Mouse (Mus musculus) spleen, postnatal 14 days (tissue): ENCODE data around the gene Lin54.
"Not testable (repeated sequence)": the region's sequence is repeated elsewhere in the genome, so short reads cannot be mapped to it uniquely, and the experiment has no call there.

Experiments
- DNase-seq, 2 experiments: peaks; one replicate each; pipeline ENCODE4 v3.0.0; 2021 to 2022; ENCODE audit warnings: low spot score in 2 of 2

The Lin54 gene

DNA sequence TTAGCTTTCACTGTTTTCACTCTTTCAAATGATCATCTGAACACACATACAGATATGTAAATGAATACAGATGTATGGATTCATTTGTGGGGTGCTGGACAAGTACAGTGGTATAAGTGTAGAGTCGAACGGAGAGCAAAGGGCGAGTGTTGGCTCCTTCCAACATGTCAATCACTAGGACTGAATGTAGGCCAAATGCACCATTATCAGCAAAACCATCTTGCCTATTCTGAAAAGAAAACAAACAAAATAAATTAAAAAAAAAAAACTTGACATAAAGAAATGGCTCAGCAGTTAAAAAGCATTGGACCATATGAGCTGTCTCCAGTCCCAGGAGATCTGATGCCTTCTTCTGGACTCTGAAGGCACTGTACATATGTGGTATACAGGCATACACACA, 12.2 kb downstream of the Lin54 start:
- DNase-seq, result no peak

- DNase-seq, result no peak
Measured at GRCm38 (mm10) chr5:100487120-100487519, 13.3 kb downstream of the Lin54 start.

GRCm38 (mm10) chr5:100483569-100483968, 16.9 kb downstream of the Lin54 start:
- DNase-seq, result no peak

DNA sequence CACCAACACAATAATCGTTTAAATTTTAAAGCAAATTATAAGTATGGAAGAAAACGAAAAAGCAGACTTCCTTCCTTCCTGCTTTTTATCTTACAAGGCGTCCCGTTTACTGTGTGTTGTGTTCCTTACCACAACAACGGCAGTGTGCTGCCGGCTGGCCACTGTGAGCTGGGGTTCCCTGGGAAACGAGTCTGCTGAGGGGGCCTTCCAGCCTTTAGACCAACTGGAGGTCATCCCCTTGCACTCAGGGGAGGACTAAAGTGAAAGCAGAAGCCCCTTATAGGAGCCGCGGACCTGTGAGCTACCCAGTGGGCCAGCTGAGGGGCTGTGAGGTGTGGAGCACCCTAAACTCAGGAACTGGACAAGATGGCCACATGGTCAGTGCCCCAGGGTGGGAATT, 22.8 kb downstream of the Lin54 start:
- no peak for DNase-seq

DNA sequence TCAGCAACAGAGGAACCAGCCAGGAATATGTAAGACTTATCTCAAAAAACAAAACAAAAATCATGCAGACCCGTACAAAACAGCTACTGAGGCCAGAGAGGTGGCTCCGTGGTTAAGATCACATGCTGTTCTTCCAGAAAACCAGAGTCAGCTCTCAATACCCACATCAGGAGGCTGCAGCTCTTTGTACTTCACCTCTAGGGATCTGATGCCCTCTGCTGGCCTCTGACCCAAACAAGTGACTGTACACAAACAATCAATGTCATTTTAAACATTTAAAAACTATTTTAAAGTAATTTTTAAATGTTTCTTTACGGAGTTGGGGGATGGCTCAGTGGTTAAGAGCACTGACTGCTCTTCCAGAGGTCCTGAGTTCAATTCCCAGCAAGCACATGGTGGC, 24.1 kb downstream of the Lin54 start:
- DNase-seq, result no peak

- no peak for DNase-seq
Measured at GRCm38 (mm10) chr5:100467336-100467735, 33.1 kb downstream of the Lin54 start.

GRCm38 (mm10) chr5:100466624-100467023, 33.8 kb downstream of the Lin54 start:
- DNase-seq, result no peak

DNA sequence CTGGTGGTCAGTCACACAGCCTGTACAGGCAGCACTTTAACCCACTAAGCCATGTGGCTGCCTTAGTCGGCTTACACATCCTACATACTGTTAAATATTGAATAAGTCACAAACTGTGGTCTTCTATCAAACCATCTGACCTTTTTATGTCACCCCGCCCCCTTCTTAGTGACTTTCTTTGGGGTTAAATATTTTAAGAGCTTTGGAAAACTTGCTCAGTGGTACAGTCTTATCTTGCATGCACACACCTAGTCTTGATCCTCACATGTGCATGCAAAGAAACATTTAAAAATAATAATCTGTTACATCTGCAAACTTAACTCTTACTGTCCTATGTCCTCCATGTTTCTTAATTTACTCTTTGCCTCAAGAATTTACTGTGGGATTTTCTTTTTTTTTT, 38.1 kb downstream of the Lin54 start:
- DNase-seq, result no peak

DNA sequence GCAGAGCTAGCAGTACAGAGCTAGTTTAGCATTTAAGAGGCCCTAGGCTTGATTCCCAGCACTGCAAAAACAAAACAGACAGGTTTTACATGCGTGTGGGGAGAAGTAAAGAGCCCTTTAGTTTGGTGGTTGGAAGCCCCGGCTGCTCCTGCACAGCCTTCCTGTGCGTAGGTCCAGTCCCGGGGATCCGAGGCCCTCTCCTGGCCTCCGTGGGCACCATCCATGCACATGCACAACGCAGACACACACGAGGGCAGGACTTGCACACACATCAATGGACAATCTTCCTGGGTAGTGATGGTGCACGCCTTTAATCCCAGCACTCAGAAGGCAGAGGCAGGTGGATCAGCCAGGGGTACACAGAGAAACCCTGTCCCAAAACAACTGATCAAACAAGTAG, 38.9 kb downstream of the Lin54 start:
- no peak for DNase-seq

DNA sequence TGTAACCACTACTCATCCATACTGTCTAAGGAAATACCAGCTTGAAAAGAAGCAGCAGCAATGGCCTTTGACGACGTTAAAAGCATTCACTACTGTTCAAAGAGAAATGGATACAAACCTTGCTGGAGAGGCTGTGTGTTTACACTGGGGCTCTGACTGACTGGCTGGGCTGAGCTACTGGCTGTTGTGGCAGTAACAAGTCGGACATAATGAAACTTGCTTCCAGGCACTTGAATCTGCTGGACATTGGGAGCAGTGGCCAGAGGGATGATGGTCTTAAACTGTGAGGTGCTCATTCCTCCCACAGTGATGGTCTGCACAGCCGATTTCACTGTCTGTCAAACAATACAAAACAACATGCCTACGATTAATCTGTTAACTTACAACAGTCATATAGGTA, 41.0 kb downstream of the Lin54 start:
- no peak for DNase-seq

DNA sequence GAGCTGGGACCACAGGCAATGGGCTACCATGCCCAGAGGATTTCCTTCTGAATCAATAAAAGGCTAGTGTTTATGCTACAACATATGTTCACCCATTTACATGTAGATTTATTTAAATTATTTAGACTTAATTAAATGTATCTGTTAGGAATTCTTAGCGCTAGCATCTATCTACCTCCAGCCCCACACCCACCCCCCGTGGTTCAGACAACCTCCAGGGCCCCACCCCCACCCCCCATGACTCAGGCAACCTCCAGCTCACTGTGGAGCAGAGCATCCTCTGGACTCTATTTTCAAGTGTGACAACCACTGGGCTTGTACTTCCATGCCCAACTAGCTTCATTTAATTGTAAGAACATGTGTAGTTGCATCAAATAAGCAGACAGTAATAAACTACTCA, 48.6 kb downstream of the Lin54 start:
- no peak for DNase-seq

- no peak for DNase-seq
Measured at GRCm38 (mm10) chr5:100438796-100439195, 61.6 kb downstream of the Lin54 start.

DNA sequence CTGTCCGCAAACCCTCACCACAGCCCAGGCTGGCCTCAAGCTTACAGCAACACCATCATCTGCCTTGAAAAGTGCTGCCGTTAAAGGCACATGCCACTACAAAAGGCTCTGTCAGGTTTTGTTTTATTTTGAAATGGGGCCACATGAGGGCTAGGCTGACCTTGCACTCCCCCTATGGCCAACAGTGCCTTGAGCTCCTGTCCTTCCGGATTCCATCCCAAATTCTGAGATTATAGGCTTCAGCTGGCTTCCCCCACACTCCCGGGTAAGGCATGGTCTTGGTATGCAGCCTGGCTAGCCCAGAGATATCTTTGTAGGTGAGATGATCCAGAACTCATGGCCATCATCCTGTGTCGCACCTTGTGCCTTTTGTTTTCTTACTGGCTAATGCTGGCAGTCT, 62.5 kb downstream of the Lin54 start:
- DNase-seq, result no peak

DNA sequence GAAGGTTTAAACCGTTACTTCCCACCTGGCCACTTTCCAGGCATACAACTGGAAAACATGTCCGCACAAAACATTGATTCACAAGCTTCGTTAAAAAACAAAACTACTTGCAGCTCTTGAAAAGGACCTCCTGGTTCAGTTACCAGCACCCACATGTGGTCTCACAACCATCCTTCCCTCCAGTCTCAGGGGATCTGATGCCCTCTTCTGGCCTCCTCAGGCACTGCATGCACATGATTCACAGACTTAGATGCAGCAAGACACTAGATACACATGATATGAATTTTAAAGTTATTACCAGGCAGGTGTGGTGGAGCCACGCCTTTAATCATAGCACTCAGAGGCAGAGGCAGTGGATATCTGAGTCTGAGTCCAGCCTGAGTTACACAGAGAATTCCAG, 63.4 kb downstream of the Lin54 start:
- DNase-seq, result no peak

DNA sequence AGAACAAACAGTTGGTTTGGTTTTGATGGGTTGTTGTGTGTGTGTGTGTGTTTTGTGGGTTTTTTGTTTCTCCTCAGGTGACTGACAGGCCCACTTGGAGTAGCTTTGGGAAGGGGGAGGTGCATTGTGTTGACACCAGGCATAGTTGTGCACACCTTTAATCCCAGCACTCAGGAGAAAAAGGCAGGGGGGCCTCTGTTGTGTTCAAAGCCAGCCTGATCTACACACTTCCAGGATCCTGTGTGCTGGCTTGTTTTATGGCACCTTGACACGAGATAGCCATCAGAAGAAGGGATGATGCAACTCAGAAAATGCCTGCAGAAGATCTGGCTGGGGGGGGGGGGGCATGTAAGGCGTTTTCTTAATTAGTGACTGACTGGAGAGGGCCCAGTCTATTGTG, 69.5 kb downstream of the Lin54 start:
- no peak for DNase-seq

- no peak for DNase-seq
Measured at GRCm38 (mm10) chr5:100430076-100430390, 70.4 kb downstream of the Lin54 start.

GRCm38 (mm10) chr5:100429344-100430075, 70.9 kb downstream of the Lin54 start:
- peak; percentile 70 to 78 for DNase-seq

GRCm38 (mm10) chr5:100428734-100429343, 71.6 kb downstream of the Lin54 start:
- DNase-seq, result no peak

GRCm38 (mm10) chr5:100428031-100428733, 72.3 kb downstream of the Lin54 start:
- no peak for DNase-seq

DNA sequence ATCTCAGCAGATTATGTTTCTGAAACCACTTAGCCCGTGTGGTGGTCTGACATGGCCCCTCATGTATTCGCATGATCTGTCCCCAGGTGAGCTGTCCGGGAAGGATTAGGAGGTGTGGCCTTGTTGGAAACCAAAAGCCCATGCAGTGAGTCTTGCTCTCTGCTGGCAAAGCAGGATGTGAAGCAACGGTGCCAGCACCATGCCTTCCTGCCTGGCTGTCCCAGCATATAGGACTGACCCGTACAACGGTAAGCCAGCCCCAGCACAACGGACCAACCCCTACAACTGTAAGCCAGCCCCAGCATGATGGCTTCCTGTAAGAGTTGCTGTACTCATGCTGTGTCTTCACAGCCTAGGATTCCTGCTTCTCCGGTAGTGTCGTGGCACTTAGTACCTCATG, 73.2 kb downstream of the Lin54 start:
- no peak for DNase-seq

DNA sequence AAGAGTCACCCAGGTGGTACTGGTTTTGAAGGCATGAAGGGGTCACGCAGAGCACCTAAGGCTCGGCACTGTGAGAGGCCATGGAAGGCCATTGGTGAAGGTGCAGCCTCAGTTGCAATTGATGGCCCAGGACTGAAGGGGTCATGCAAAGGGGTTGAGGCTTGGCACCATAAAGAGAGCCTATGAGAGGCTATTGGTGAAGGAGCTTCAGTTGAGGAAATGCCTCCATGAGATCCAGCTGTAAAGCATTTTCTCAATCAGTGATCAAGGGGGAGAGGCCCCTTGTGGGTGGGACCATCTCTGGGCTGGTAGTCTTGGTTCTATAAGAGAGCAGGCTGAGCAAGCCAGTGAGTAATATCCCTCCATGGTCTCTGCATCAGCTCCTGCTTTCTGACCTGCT, 74.6 kb downstream of the Lin54 start:
- not testable (repeated sequence) for DNase-seq

DNA sequence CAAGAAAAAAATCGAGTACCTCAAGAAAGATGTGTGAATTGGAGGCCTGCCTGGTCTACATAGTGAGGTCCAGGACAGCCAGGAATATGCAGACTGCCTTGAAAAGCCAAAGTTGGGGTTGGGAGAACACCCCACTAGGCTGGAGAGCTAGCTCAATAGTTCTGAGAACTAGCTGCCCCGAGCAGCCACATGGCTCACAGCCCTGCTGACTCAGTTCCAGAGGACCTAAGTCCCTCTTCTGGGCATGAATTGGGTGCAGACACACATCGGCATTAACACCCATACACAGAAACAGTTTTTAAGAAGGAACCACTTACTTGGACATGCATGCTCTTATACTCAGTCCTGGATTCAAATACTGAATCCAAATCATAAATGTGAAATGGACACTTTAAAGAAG, 76.2 kb downstream of the Lin54 start:
- DNase-seq, result no peak

DNA sequence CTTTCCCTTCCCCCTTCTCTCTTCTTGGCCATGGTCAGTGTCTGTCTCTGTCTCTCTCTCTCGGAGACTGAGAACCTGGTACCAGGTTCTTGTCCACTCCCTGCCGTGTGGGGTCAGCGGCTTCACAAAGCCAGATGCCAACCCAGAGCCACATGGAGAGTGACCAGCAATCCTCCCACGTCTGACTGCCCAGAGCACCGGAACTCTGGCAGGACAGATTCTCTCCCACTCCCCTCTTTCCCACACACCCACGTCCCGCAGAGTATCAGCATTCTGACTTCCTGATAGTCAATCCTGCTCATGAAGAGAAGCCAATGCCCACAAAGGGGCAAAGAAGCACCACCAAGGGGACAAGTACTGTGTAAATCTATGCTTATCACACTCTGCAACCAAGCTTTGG, 76.8 kb downstream of the Lin54 start:
- DNase-seq, result no peak
